Mouse (Mus musculus): ENCODE measurements around the gene Lyl1.

The Lyl1 gene

GRCm38 (mm10) chr8:84700941-84701911 lies at the start of gene Lyl1:
TSS of gene Lyl1 (plus strand) at chr8:84701457.
- peak in 1 of 2 experiments; percentile 11 for DNase-seq (ENCODE audit: low spot score in 2 of 2)

- no peak for DNase-seq (ENCODE audit: low spot score in 2 of 2)
Measured at GRCm38 (mm10) chr8:84653092-84653631, 48.1 kb upstream of the Lyl1 start.

DNA sequence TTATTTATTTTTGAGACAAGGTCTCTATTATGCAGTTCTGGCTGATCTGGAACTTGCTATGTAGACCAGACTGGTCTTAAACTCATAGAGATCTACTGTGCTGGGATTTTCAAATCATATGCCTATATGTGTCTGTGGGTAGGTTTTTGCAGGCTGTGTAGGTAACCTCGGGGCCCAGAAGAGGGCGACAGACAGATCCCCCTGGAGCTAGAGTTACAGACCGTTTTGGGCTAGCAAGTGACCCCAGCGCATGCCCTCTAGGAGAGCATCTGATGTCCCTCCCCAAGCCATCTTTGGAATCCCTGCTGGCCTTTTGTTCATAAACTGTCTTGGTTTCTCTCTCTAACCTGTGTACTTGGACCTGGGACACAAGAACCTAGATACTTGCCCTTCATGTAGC lies 46.7 kb upstream of the Lyl1 start:
- DNase-seq (ENCODE audit: low spot score in 2 of 2), result no peak

DNA sequence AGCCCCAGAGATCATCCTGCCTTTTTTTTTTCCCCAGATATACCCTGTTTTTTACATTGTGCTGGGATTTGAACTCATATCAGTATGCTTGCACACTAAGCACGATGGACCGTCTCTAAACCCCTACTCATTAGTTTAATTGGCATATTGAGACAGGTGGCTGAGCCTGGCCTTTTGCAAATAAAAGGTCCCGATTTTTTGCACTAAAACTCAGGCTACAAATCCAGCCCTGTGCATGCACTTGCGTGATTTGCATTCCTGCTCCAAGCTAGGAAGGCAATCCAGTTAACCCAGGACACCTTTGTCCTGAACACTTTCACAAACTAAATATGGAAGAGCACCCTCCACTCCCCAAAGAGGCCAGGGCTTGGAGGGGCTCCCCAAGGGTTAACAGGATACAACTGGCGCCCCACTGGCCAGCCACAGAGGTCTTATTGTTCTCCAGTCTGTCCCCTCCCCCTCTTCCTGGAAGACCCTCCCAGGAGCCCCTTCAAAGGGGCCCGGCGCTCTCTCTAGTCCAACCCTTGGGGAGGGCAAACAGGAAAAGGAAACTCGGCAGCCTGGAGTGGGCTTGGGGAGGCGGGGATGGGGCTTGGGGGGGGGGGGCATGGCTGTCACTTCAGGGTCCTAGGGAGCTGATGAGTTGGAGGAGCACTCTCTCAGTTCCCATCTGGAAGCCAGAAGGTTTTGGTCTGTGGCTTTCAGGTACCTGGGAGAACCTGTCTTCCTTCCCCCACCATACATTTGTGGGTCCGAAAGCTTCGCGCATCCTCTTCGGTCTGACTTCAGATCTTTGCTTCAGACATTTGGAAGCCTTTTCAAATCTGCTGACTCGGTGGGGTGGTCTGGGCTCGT lies 45.7 kb upstream of the Lyl1 start:
- DNase-seq (ENCODE audit: low spot score in 2 of 2), result no peak

DNA sequence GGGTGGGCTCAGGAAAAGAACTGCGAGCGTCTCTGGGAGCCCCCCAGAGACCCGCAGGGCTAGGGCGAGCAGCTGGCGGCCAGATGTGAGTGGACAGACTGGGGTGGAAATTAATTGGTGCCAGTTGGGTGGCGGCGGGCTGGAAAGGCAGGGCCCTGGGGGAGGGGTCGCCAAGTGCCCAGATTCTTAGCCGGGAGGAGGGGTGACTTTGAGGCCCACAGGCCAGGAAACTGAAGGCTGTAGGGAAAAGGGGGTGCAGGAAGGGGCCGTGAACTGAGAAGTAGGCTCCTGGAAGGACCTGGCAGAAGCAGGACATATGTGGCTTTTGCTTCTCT lies 45.1 kb upstream of the Lyl1 start:
- DNase-seq (ENCODE audit: low spot score in 2 of 2), result no peak

DNA sequence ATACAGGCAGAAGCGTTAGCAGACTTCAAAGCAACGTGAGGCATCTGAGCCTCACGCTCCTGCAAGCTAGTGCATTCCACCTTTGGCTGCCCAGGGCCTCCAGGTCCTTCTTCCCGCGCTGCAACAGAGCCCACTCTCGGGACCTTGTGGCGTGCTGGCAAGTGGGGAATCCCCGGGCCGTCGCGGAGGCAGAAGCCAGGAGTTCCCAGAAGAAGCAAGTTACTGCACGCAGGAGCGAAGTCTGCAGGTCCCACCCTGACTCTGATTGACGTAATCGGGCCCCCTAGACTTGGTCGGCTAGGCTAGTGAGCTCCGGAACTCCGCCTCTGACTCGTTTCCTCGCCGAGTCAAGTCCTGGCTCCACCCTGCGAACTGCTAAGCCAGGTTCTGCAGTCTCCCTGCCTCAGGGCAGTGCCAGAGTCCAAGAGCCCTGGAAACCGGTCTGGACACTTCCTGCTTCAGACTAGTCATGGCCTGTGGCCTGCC lies 44.6 kb upstream of the Lyl1 start:
- DNase-seq (ENCODE audit: low spot score in 2 of 2), result peak; percentile 74 to 76

GRCm38 (mm10) chr8:84657203-84657602 lies 44.1 kb upstream of the Lyl1 start:
- no peak for DNase-seq (ENCODE audit: low spot score in 2 of 2)

DNA sequence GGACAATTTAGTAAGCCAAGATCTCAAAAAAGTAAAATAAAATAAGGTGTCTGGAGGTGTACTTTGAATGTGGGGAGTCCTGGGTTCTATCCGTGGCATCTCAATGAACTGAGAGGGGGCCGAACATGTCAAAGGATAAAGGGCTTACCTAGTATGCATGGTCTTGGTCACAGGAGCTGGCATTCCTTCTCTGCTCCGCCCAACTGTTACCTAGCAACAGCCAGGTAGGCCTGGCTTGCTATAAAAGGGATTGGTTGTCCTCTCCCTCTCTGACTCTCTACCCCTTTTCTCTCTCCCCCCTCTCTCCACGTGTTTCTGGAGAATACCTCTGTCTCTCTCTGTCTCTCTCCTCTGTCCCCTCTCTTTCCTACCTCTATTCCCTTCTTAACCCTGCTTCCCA lies 43.6 kb upstream of the Lyl1 start:
- no peak for DNase-seq (ENCODE audit: low spot score in 2 of 2)

GRCm38 (mm10) chr8:84658951-84659350 lies 42.3 kb upstream of the Lyl1 start:
- no peak for DNase-seq (ENCODE audit: low spot score in 2 of 2)

- DNase-seq (ENCODE audit: low spot score in 2 of 2), result peak; percentile 77 to 78
Measured at GRCm38 (mm10) chr8:84659936-84660818, 41.1 kb upstream of the Lyl1 start.

DNA sequence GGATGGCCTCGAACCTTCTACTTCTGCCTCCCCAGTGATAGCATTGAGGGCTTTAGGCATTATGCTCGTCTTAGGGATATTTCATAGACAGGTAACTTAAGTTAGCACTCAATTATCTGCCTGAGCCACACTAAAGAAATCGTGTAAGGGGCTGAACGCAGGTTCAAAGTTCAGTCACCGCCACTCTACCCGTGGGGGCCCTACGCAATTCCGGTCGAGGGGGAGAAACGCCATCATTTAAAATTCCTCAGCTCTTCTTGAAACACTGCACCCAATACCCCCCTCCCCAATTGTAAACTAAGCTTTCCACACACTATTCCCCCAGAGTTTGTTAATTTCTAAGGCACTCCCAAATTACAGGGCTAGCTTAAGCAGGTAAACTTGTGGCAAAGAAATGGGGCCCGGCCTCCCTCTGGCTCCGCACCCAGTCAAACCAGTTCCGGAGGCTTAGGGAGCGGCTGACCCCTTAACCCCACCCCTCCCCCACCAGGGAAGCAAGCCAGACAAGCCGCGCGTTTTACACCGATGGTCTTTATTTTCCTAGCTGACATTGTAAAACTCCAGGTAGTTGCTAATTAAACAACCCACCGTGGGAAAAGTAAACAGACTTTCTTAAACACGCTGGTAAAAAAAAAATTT lies 40.3 kb upstream of the Lyl1 start:
- DNase-seq (ENCODE audit: low spot score in 2 of 2), result peak in 1 of 2 experiments; percentile 48

- DNase-seq (ENCODE audit: low spot score in 2 of 2), result peak; percentile 54 to 67
Measured at GRCm38 (mm10) chr8:84661458-84661871, 39.8 kb upstream of the Lyl1 start.

- DNase-seq (ENCODE audit: low spot score in 2 of 2), result peak; percentile 64 to 66
Measured at GRCm38 (mm10) chr8:84661961-84662571, 39.2 kb upstream of the Lyl1 start.

GRCm38 (mm10) chr8:84662581-84663065 lies 38.6 kb upstream of the Lyl1 start, which contains the start of gene Ier2:
TSS of gene Ier2 (minus strand) at chr8:84662852.
- peak; percentile 87 to 88 for DNase-seq (ENCODE audit: low spot score in 2 of 2)

GRCm38 (mm10) chr8:84663483-84664327 lies 37.6 kb upstream of the Lyl1 start:
- peak; percentile 88 to 89 for DNase-seq (ENCODE audit: low spot score in 2 of 2)

DNA sequence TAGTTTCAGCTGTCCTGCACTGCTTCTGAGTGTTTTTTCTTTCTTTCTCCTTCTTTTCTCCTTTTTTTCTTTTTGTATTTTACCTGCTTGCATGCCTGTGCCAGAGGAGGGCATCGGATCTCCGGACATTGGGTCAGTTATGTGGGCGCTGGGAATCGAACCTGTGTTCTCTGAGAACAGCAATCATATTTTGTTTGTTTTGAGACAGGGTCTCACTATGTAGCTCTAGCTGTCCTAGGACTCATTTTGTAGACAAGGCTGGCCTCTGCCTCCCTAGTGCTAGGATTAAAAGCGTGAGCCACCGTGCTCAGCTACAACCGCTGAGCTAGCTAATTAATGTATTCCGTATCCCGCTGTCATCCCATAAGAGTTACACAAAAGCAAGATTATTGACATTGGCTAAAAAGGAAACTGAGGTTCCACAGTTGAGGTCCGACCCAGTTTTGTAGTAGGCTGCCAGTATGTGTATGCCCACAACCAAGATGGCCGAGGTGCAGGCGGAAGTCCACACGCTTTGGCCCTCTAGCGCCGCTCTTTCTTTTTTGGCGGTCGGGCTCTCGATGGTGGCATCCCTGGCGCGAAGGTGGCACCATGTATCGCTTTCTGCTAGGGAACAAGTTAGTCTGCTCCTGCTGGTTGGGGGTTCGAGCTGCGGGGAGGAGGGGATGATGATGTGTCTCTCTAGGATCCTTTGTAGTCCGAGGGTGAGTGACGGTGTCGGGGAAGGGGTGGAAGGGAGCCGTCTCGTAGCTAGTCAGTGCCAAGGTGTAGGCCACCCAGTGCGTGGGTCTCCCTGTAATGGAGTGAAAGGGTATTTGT lies 36.5 kb upstream of the Lyl1 start:
- peak; percentile 67 to 71 for DNase-seq (ENCODE audit: low spot score in 2 of 2)

GRCm38 (mm10) chr8:84665385-84665893 lies 35.8 kb upstream of the Lyl1 start:
- DNase-seq (ENCODE audit: low spot score in 2 of 2), result no peak

- DNase-seq (ENCODE audit: low spot score in 2 of 2), result no peak
Measured at GRCm38 (mm10) chr8:84668081-84668480, 33.2 kb upstream of the Lyl1 start.
